Mouse (Mus musculus) mesoderm, embryonic 11.5 days (tissue): Measurements from ENCODE around the gene Shank1.

Experiments used
- DNase-seq: peaks from one replicate; pipeline ENCODE4 v3.0.0-alpha.2; 2012; ENCODE audit warnings: low read depth, low spot score

Shank1 gene

DNA sequence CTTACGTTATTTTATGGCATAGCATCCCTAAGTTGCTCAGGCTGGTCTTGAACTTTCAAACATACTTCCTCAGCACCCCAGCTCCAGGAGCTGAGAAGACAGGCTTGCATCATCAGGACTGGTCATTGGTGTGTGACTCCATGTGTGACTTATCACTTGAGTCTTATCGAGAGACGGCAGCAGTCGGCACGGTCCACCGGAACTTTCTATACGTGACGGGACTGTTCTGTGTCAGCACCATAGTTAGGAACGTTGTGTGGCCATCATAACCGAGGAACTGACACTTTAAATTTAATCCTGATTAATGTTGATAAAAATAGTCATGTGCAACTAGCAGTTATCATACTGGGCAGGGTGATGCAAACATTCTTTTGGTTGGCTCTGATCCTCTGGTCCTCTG is 31.1 kb downstream of the Shank1 start:
- DNase-seq, result no peak

DNA sequence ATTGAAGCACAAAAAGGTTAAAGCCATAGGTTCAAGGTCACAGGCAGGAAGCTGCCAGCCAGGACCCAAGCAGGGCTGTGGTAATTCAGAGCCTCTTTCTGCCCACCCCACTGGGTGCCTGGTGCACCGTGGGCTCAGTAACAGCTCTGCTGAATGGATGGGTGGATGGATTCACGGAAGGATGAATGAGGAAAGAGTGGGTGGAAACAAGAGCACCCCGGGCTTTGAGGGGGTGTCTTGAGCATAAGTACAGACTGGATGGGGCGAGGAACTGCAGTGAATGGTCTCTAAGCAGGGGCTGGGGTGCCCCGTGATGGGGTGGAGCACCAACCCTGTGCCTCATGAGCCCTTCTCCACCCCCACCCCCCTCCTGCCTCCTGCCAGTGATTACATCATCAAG is 31.7 kb downstream of the Shank1 start:
- DNase-seq, result no peak

DNA sequence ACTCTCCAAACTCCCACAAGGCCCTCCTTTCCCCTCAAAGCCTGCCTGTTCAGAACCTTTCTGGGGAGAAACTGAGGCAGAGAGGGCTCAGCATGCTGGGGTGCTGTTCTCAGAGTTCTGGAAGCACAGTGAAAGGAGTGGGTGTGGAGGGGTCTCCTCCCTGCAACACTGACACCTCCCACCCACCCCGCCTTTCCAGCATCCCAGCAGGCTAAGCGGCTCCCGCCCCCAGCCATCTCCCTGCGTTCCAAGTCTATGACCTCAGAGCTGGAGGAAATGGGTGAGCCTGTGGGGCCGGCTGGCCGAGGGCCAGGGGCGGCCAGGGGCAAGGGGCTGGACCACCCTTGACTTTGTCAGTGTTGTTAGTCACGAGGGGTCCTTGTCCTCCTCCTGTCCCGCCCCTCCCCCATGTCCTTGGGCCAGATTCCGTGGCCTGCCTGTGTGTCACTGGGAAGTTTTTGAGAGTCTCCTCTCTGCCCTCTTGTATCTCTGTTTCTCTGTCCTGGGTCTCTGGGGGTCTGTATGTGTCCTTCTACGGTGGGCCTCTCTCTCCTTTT is 33.5 kb downstream of the Shank1 start:
- no peak for DNase-seq

DNA sequence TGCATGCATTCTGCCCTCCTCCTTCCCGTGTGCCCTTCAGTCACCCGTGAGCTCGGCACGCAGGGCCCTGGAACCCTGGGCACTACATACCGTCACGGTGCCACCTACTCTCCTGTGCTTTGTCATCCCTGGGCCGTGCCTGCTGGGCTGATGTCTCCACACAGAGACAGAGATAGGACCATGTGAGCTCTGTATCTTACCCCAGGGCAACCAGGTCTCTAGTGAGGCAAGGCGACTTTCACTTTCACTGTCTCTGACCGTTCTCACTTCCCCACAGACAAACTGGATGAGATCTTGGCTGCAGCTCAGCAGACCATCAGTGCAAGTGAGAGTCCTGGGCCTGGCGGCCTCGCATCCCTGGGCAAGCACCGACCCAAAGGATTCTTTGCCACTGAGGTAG is 34.6 kb downstream of the Shank1 start:
- no peak for DNase-seq

GRCm38 (mm10) chr7:44349043-44349442 is 39.0 kb downstream of the Shank1 start:
- DNase-seq, result no peak

- peak; percentile 89 for DNase-seq
These were observed 41.1 kb downstream of the Shank1 start for GRCm38 (mm10) chr7:44350957-44351711.

DNA sequence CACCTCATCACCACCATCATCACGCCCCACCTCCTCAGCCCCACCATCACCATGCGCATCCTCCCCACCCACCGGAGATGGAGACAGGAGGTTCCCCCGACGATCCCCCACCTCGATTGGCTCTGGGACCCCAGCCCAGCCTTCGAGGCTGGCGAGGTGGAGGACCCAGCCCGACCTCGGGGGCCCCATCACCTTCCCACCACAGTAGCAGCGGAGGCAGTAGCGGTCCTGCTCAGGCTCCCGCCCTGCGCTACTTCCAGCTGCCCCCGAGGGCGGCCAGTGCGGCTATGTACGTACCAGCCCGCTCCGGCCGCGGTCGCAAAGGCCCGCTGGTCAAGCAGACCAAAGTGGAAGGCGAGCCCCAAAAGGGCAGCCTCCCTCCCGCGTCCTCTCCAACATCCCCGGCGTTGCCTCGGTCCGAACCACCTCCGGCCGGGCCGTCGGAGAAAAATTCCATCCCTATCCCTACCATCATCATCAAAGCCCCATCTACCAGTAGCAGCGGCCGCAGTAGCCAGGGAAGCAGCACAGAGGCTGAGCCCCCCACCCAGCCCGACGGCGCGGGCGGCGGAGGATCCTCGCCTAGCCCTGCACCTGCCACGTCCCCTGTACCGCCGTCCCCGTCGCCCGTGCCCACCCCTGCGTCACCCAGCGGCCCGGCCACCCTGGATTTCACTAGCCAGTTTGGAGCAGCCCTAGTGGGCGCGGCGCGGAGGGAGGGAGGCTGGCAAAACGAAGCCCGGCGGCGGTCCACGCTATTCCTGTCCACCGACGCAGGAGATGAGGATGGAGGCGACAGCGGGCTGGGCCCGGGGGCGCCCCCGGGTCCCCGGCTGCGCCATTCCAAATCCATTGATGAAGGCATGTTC is 42.1 kb downstream of the Shank1 start:
- DNase-seq, result no peak

DNA sequence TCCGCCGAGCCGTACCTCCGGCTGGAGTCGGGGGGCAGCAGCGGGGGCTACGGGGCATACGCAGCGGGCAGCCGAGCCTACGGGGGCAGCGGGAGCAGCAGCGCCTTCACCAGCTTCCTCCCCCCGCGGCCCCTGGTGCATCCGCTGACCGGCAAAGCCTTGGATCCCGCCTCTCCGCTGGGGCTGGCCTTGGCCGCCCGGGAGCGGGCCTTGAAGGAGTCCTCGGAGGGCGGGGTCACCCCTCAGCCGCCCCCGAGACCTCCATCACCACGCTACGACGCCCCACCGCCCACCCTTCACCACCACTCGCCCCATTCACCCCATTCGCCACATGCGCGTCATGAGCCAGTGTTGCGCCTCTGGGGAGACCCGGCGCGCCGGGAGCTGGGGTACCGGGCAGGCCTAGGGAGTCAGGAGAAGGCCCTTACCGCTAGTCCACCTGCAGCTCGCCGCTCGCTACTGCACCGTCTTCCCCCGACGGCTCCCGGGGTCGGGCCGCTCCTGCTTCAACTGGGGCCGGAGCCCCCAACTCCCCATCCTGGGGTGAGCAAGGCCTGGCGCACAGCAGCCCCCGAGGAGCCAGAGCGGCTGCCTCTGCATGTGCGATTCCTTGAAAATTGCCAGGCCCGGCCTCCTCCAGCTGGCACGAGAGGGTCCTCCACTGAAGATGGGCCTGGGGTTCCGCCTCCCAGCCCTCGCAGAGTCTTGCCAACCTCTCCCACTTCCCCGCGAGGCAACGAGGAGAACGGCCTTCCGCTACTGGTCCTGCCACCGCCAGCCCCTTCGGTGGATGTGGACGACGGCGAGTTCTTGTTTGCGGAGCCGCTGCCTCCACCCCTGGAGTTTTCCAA is 42.9 kb downstream of the Shank1 start:
- no peak for DNase-seq

DNA sequence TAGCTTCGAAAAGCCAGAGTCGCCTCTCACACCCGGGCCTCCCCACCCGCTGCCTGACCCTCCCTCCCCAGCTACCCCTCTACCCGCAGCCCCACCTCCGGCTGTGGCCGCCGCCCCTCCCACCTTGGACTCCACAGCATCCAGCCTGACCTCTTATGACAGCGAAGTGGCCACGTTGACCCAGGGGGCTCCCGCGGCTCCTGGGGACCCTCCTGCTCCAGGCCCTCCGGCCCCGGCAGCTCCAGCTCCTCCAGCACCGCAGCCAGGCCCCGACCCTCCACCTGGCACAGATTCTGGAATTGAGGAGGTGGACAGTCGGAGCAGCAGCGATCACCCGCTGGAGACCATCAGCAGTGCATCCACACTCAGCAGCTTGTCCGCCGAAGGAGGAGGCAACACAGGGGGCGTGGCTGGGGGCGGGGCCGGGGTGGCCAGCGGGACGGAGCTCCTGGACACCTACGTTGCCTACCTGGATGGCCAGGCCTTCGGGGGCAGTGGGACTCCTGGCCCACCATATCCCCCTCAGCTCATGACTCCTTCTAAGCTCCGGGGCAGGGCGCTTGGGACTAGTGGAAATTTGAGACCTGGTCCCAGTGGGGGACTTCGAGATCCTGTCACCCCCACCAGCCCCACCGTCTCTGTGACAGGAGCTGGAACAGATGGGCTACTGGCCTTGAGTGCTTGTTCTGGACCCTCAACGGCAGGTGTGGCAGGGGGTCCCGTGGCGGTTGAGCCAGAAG is 43.7 kb downstream of the Shank1 start:
- no peak for DNase-seq

DNA sequence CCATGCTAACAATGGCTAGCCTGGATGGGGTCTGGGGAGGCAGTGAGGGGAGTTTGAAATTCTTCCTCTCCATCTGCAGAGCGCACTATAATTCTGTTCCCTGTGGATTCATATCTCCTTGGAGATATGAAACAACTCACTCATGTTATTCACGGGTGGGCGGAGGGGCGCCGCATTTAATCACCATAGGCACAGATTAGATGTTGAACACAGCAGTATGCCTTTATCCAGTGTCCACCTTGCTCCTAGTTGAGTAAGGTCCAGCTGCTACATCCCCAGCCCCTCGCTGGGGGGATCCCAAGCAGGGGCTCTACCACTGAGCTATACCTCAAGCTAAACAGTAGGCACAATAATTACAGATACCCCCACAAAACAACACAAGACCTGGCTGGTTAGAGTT is 45.4 kb downstream of the Shank1 start:
- no peak for DNase-seq

GRCm38 (mm10) chr7:44356590-44357481 is 46.8 kb downstream of the Shank1 start:
- DNase-seq, result no peak

DNA sequence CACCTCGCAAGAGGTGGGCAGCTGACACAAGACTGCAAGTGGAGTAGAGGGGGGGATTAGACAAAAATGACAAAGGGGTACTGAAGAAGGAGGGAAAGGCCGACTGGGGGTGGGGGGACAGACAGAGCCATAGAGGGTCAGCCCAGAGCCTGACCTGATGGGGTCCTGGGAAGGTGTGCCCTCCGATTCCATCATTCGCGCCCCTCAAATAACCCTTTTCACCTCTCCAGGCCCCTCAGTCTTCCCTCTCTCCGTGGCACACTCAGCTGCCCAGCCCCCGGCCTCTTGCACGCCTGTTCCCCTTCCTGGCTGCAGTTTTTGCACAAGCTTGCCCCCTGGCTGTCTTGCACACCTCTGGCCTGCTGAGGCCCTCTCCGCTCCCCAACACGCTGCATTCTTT is 47.5 kb downstream of the Shank1 start:
- no peak for DNase-seq

DNA sequence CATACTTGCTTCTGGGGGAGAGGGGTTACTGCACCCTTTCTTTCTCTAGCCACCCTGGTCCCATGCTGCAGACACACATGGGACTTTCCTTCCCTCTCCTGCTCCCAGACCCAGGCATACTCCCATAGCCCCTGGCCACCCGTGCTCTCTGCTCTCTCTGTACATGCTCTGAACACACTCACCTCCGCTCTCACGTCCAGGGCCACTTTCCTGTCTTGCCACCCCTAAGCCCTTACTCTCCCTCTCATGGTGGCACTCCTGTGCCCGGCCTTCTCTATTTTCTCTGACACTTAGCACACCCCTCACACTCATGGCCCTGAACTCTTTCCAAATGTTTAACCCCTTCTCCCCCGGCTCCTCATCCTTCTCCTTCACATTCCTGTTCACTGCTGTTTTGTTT is 48.0 kb downstream of the Shank1 start:
- no peak for DNase-seq

GRCm38 (mm10) chr7:44358886-44359654 is 49.0 kb downstream of the Shank1 start:
- DNase-seq, result no peak

GRCm38 (mm10) chr7:44359908-44360672 is 50.0 kb downstream of the Shank1 start:
- DNase-seq, result peak; percentile 93

DNA sequence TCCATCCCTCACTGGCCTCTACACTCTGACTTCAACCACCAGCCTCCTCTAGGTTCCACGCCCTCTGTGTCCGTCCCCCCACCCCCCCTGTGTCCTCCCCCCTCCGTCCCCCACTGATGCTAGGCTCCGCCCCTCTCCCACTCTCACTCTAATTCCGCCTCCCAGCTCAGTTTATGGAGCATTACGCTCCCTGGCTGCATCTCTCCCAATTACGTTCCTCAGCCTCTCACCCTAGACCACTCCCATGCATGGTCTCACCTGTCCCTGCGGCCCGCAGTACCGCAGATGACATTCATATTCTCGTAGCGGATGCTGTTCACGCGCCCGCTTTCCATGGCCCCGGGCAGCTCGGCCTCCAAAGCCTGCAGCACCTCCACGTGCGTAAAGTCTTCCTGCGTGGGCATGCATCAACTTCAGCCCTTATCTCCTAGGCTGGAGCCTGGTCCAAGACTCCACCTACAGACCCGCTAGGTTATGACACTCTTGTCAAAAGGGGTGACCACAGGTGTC is 50.8 kb downstream of the Shank1 start:
- no peak for DNase-seq

GRCm38 (mm10) chr7:44372678-44373077 is 62.6 kb downstream of the Shank1 start:
- DNase-seq, result no peak

DNA sequence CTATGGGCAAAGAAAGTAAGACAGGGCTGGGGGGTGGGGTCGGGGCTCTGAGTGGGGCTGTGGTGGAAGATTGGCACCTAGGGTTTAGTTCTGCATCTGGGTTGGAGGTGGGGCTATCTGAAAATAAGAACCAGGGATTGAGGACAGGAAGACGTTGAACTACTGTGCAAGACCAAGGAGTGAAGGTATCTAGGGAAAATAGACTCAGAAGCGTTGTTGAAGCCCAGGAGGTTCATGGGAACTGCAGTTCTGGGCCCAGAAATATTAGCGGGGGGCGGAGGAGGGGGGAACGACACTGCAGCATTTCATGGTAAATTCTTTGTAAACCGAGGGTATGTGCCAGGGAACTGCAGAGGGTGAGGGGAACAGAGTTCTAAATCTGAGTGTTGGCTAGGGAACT is 63.4 kb downstream of the Shank1 start:
- no peak for DNase-seq
